Mouse (Mus musculus) neural tube, embryonic 12.5 days (tissue): ENCODE results near the gene Aif1. TPM values are rescaled to one million over a fixed set of nuclear protein-coding genes. Genes with fewer than 3 reads are reported as not detected.

ENCODE experiments used
- ATAC-seq: fragments of 200-750 bp; cut with Nextera tagmentation; 2 replicates; pipeline ENCODE4 v1.8.0; 2017; ENCODE audit warnings: low read depth, mild to moderate bottlenecking, moderate TSS enrichment, moderate library complexity; ENCODE audit not compliant: low FRiP score
- H3K27ac ChIP-seq: fragments of 300-500 bp; sonication (generic); 2 replicates; pipeline ENCODE4 v1.5.1; 2016
- H3K27me3 ChIP-seq: fragments of 300-500 bp; sonication (generic); replicated peaks from 2 replicates; pipeline ENCODE4 v1.6.1; 2016; ENCODE audit warnings: mild to moderate bottlenecking
- H3K36me3 ChIP-seq: fragments of 300-500 bp; sonication (generic); 2 replicates; pipeline ENCODE4 v1.6.1; 2016; ENCODE audit warnings: mild to moderate bottlenecking
- H3K4me1 ChIP-seq: fragments of 300-500 bp; sonication (generic); 2 replicates; pipeline ENCODE4 v1.6.1; 2016
- H3K4me2 ChIP-seq: fragments of 300-500 bp; sonication (generic); replicated peaks from 2 replicates; pipeline ENCODE4 v1.6.1; 2016; ENCODE audit warnings: mild to moderate bottlenecking
- H3K4me3 ChIP-seq: fragments of 300-500 bp; sonication (generic); 2 replicates; pipeline ENCODE4 v1.5.1; 2016
- H3K9ac ChIP-seq: fragments of 300-500 bp; sonication (generic); 2 replicates; pipeline ENCODE4 v1.6.1; 2016; ENCODE audit warnings: mild to moderate bottlenecking
- H3K9me3 ChIP-seq: fragments of 300-500 bp; sonication (generic); 2 replicates; pipeline ENCODE4 v1.6.1; 2016; ENCODE audit warnings: mild to moderate bottlenecking
- WGBS: fragments of 180-500 bp; shearing (Covaris S2); methylation state at CpG from one replicate; pipeline ENCODE4 v1.1.7; 2016; 5-methylcytosine and 5-hydroxymethylcytosine counted together
- polyA plus RNA-seq: library from polyadenylated mRNA; unstranded; fragments of >200 nt; fragmentation: Nextera tagmentation; extraction: Ambion mirVana; gene quantifications from 2 replicates; pipeline ENCODE4 v1.2.1, GENCODE M21; 2016

The Aif1 gene
- polyA plus RNA-seq, 1 experiment from 2014 or later: 9.1 TPM

DNA sequence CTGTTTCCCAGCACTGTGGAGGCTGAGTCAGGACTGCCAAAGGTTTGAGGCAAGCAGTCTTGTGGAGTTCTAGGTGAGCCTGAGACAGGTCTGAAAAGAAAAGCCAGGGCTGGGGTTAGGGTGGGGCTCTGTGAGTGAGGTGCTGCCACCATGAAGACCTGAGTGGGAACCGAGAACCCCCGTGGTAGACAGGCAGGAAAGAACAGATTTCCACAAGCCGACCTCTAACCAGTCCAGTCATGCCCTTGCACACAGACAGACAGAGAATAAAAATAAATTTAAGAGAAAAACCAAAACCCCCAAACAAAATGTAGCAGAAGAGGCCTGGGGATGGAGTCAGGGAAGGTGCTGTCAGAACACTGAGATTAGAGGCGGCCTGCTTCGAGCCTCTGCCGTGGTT lies 486 bp downstream of the Aif1 start:
- Histone ChIP-seq H3K4me3 (no peak overlapping the region), H3K36me3 (no peaks in the 10 kb centered on the region), H3K27ac (no peak overlapping the region), H3K27me3 (no peaks in the 10 kb centered on the region), H3K4me2 (no peak overlapping the region), H3K9me3 (no peaks in the 10 kb centered on the region), H3K9ac (no peak overlapping the region), H3K4me1 (no peaks in the 10 kb centered on the region)
- no peak for ATAC-seq
- 77% methylated on average over 6 of the region's 6 CpGs for WGBS

DNA sequence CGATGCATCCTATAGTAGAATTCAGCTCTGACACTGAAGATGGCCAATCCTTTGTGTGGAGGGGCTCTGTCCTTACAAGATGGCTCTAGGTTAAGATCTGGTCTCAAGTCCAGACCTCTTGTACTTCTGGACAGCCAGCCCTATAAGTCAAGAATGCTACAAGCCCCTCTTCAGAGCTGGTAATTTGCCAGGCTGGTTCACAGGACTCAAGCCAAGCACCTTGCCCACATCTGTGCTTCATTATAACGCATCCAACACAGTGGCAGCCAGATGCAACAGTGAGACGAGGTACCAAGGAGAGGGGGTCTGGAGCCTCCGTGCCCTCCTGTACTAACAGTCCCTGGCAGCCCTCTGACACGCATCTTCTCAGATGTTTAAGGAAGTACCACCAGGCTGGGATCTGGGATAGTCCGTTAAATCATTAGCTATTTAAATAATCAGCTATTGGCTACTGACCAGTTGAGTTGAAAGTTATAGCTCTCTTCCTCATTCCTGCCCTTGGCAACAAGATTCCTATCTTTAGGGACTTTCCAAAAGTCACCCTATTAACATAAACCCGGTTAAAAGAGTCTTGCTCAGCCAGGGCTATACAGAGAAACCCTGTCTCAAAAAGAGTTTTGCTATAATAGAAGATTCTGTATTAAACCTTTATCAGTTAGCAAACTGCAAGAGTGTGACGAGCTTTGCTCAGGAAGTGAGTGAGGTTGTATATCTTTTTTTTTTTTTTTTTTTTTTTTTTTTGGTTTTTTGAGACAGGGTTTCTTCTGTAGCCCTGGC lies 1.5 kb downstream of the Aif1 start:
- no peak for ATAC-seq
- Histone ChIP-seq H3K27ac (no peak overlapping the region), H3K9me3 (no peaks in the 10 kb centered on the region), H3K9ac (no peak overlapping the region), H3K4me1 (no peaks in the 10 kb centered on the region), H3K4me3 (no peak overlapping the region), H3K36me3 (no peaks in the 10 kb centered on the region), H3K4me2 (no peak overlapping the region), H3K27me3 (no peaks in the 10 kb centered on the region)
- WGBS: 77% methylated on average over 8 of the region's 8 CpGs

DNA sequence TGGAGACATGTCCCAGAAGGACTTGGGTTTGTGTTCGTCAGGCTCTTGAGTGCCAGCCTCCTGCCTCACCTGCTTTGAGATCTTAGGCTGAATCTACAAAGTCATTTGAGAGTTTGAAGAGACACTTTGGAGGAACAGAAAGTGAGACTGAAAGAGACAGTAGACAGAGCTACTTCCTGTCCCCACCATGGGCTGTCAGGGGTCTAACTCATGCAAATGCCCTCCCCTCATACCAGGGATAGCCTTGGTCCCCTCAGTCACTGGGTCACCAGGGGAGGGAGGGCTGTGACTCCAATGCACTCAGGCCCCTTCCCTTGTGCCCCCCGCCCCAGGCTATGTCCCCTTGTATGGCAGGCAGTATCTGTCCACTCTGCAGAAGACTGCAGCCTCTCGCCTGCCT lies 2.5 kb downstream of the Aif1 start:
- Histone ChIP-seq H3K9ac (no peak overlapping the region), H3K27ac (no peak overlapping the region), H3K36me3 (no peaks in the 10 kb centered on the region), H3K9me3 (no peaks in the 10 kb centered on the region), H3K4me3 (no peak overlapping the region), H3K4me2 (no peak overlapping the region), H3K4me1 (no peaks in the 10 kb centered on the region), H3K27me3 (no peaks in the 10 kb centered on the region)
- 73% methylated on average over 3 of the region's 3 CpGs for WGBS
- no peak for ATAC-seq

DNA sequence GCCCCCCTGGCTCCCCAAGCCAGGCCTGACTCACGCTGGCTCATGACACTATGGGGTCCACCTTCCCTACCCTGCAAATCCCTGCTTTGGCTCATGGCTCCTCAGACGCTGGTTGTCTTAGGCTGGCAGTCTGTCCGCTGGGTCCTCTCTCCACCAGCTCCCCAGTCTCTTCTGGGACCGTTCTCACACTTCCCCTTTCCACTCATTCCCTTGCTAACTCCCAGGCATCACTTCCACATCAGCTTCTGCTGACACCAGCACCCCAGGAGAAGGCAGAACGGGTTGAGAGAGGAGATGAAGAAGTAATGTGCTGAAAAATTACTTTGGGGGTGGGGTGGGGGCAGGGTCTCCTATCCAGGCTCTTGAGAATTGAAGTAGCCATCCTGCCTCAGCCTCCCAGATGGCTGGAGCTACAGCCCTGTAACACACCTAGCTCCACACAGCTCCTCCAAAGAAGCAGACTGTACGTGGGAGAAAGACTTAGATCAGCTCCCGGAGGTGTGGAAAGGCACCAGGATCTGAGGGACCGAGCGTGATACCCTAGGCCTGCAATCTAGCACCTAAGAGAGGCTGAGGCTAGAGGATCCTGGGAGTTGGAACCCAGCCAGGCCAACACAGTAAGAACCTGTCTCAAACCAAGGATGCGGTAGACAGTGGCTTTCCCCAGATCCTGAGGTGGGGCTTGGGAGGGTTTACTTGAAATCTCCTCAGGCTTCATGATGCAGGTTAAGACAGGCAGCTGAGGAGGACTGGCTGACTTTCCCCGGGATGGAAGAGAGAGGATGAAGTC lies 3.2 kb downstream of the Aif1 start:
- no peak for ATAC-seq
- H3K36me3 ChIP-seq: no peaks in the 10 kb centered on the region
- H3K27ac ChIP-seq: no peak overlapping the region
- no peak overlapping the region for H3K9ac ChIP-seq
- no peaks in the 10 kb centered on the region for H3K4me1 ChIP-seq
- no peak overlapping the region for H3K4me3 ChIP-seq
- no peaks in the 10 kb centered on the region for H3K9me3 ChIP-seq
- no peaks in the 10 kb centered on the region for H3K27me3 ChIP-seq
- no peak overlapping the region for H3K4me2 ChIP-seq
- 75% methylated on average over 11 of the region's 11 CpGs for WGBS

DNA sequence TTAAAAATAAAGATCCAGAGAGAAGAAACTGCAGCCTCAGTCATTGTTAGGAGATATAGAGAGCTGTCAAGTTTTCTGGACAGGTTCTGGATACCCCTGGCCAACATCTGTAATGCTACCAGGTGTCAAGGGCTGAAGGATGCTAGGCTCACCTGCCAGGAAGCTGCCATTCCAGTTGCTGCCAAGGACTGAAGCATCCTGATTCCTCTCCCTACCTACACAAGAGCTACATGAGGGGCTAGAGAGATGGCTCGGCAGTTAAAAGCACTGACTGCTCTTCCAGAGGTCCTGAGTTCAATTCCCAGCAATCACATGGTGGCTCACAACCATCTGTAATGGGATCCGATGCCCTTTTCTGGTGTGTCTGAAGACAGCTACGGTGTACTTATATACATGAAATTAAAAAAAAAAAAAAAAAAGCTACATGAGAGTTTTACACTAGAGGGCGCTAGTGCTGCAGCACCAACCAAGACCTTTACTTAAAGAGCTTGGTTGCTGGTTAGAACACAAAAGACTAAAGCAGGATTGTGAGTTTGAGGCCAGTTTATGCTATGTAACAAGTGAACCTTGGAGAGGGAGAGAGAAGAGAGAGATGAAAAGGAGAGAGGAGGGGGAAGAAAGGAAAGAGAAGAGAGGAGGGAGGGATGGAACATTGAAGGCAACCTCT lies 7.2 kb downstream of the Aif1 start:
- ATAC-seq: no peak
- H3K27ac ChIP-seq: no peak overlapping the region
- H3K36me3 ChIP-seq: no peaks in the 10 kb centered on the region
- no peak overlapping the region for H3K9ac ChIP-seq
- H3K4me1 ChIP-seq: peaks cover 9% of the 10 kb centered on the region
- no peak overlapping the region for H3K4me2 ChIP-seq
- no peak overlapping the region for H3K4me3 ChIP-seq
- H3K27me3 ChIP-seq: no peaks in the 10 kb centered on the region
- WGBS: 25% methylated on average over 4 of the region's 4 CpGs
- no peaks in the 10 kb centered on the region for H3K9me3 ChIP-seq

DNA sequence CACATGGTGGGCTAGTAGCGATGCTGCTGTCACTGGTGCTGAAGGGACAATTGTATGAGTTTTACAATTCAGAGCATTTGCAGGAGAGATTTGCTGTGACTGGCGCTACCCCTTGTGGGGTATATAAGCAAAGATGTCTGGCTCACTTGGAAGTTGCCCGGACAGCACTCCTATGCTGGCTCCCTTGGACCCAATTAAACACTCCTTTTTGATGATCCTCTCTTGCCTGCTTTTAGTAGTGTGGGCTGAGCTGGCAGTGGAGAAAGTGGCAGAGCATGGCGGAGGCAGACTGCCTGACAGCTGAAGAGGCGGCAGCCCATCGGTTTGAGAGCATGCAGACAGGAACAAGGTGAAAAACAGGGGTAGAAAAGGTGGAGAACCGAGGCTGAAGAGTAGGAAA lies 8.1 kb downstream of the Aif1 start:
- H3K27ac ChIP-seq: no peak overlapping the region
- no peak overlapping the region for H3K4me2 ChIP-seq
- no peaks in the 10 kb centered on the region for H3K36me3 ChIP-seq
- no peak for ATAC-seq
- no peak overlapping the region for H3K9ac ChIP-seq
- 88% methylated on average over 7 of the region's 7 CpGs for WGBS
- H3K27me3 ChIP-seq: no peaks in the 10 kb centered on the region
- no peaks in the 10 kb centered on the region for H3K9me3 ChIP-seq
- H3K4me1 ChIP-seq: peaks cover 16% of the 10 kb centered on the region
- no peak overlapping the region for H3K4me3 ChIP-seq

DNA sequence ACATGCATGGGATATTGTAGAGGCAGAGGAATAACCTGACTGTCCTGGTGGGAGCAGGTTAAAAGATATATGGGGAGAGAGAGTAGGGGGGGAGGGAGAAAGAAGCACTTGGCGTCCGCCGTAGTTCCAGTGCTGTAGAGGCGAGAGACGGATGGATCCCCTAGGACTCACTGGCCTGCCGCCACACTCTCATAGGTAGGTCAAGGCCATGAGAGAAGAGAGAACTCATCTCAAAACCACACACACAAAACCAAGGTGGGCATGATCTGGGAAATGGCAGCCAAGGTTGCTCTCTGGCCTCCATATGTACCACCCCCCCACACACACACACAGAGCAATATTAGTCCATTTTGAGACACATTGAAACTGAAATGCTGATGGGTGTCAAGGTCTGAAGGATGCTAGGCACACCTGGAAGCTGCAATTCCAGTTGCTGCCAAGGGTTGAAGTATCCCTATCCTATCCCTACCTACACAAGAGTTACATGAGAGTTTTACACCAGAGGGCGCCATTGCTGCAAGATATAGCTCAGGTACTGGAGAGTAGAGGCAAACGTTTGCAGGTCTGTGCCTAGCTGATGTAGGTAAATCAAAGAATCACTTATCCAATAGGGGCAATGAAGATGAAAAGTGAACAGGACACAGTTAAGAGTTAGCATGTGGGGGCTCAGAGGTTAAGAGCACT lies 9.4 kb downstream of the Aif1 start:
- H3K36me3 ChIP-seq: peaks cover 6% of the 10 kb centered on the region
- H3K4me2 ChIP-seq: peak overlapping the region; percentile 92
- ATAC-seq: no peak
- peaks cover 29% of the 10 kb centered on the region for H3K4me1 ChIP-seq
- H3K9me3 ChIP-seq: no peaks in the 10 kb centered on the region
- H3K27me3 ChIP-seq: no peaks in the 10 kb centered on the region
- H3K9ac ChIP-seq: no peak overlapping the region; the same call in 1 of the 2 replicates
- WGBS: 64% methylated on average over 8 of the region's 8 CpGs
- no peak overlapping the region for H3K4me3 ChIP-seq
- no peak overlapping the region for H3K27ac ChIP-seq

DNA sequence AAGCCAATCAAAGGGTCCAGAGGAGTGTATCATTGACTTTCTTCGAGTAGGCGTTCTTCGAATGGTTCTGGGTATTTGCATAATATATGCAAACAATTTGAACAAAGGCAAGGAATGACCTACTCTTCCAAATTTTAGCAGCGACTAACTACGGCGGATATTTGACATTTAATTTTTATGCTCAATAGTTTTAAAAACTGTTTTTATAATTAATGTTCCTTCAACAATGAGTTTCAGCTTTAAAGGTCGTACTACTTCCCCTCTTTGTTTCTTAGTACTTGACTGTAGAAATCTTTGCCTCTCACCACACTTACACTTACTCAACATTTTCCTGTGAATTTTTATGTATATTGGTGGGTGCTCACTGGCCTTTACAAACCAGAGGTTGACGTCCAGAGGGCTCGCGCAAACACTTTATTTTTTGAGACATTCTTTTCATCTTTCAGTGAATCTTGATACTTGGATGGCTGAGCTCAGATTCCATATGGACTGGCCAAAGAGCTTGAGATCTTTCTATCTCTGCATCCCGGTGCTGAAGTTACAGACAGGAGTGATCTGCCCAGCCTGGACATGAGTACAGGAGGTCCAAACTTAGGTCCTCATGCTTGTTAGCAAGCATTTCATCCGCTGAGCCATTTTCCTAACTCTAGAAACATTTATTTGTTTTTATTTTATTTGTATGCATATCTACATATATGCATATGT lies 10.3 kb downstream of the Aif1 start:
- Histone ChIP-seq H3K4me3 (peak overlapping the region; percentile 99), H3K36me3 (peaks cover 15% of the 10 kb centered on the region), H3K27ac (peak overlapping the region; percentile 85), H3K4me1 (peaks cover 30% of the 10 kb centered on the region), H3K9me3 (no peaks in the 10 kb centered on the region), H3K9ac (peak overlapping the region; percentile 52), H3K27me3 (no peaks in the 10 kb centered on the region), H3K4me2 (peak overlapping the region; percentile 92)
- 23% methylated on average over 12 of the region's 12 CpGs for WGBS
- peak; percentile 89 for ATAC-seq

DNA sequence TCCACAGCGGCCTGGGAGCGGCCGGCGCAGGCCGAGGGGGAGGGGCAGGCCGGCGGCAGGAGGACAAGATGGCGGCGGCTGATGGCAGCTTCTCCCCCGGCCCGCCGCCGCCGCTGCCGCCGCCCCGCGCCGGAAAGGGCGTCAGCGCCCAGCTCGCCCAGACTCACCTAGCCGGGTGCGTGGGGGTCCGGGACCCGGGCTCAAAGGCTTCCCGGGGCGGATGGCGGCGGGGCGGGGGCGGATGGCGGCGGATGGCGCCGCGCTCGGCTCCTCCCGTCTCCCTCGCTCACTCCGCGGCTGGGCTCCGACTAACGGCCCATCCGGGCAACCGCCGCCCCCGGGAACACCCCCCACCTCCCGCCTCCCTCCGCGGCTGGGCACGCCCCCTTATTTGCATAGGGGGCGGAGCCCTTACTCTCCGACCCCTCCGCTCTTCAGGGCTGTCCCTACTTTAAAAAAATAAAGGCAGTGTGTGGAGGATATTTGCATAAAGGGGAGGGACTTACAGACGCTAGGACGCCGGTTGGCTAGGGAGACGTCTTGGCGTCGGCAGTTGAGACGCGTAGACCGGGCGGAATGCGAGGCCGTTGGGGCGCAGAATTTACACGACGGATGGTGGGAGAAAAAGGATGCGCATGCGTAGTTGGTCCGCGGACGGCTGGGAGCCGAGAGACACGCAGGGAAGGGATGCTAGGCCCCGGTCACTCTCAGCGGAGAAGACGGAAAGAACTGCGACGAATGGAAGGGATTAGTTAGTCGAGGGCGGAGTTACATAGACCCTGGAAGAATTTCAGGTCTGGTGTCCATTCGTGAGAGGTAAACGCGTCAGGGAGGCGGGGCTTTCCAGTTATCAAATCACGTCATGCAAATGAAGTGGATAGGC lies 11.1 kb downstream of the Aif1 start, which contains the start of gene Prrc2a:
Gene Prrc2a, minus strand, starts transcription at position 330 of the 883 bp plus-strand sequence.
- Histone ChIP-seq H3K27ac (peak within 1 kb of the TSS; percentile 89), H3K9ac (peak within 1 kb of the TSS; percentile 100)
- under 1% methylated on average over 75 of the region's 89 CpGs for WGBS

DNA sequence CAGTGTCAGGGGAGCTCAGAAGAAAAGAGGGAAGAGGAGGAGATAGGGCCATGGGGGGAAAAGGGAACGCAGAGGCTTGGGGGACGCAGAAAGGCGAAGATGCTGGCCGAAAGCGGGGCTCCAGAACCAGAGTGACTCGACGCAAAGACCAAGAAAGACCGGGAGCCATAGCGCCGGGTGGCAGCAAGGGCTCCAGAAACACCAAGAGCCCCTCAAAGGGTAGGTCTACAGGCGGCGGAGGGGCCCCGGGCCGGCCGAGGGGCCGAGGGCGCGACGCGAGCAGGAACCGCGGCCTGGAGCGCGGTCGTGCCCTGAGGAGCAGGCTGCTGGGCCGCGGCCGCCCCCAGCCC lies 11.7 kb downstream of the Aif1 start:
- Histone ChIP-seq H3K4me1 (peaks cover 30% of the 10 kb centered on the region), H3K36me3 (peaks cover 29% of the 10 kb centered on the region), H3K4me2 (peak overlapping the region; percentile 92), H3K9ac (peak overlapping the region; percentile 100), H3K27ac (peak overlapping the region; percentile 89), H3K4me3 (peak overlapping the region; percentile 99), H3K27me3 (no peaks in the 10 kb centered on the region), H3K9me3 (no peaks in the 10 kb centered on the region)
- WGBS: 0% methylated on average over 26 of the region's 28 CpGs
- ATAC-seq: no peak

More for the DNA sequence above, 11.1 kb downstream of the Aif1 start, which contains the start of gene Prrc2a:
- peak; percentile 94 for ATAC-seq
- H3K4me3 ChIP-seq: peak within 1 kb of the TSS; percentile 99
- peaks cover 23% of the 10 kb centered on the region for H3K36me3 ChIP-seq
- no peaks in the 10 kb centered on the region for H3K9me3 ChIP-seq
- peak within 1 kb of the TSS; percentile 92 for H3K4me2 ChIP-seq
- peaks cover 30% of the 10 kb centered on the region for H3K4me1 ChIP-seq
- H3K27me3 ChIP-seq: no peaks in the 10 kb centered on the region
